Mouse (Mus musculus) adrenal gland, postnatal 36 days (tissue): ENCODE measurements at regions not wholly inside any gene's neighbourhood (a gene's known extent, or its start where the extent isn't known, plus 50 kb on each side); places are given as distances from the start of the nearest gene placed in this dataset.
A peak's percentile ranks its signal among the peaks of the same experiment; 100 is the strongest.

Experiments used
- DNase-seq, 2 experiments: peaks; one replicate each; pipeline ENCODE4 v3.0.0; 2021; ENCODE audit warnings: mixed read lengths in 1 of 2

GRCm38 (mm10) chr14:68973636-68974101, 320.4 kb downstream of the Synb start:
- DNase-seq = no peak

GRCm38 (mm10) chr14:68966758-68967157, 327.3 kb downstream of the Synb start:
- peak; percentile 74 to 75 for DNase-seq

- DNase-seq = peak in 1 of 2 experiments; percentile 41
Measured at GRCm38 (mm10) chr14:68954577-68955460, 339.3 kb downstream of the Synb start.

- DNase-seq = no peak
Measured at GRCm38 (mm10) chr14:68945906-68946305, 348.2 kb downstream of the Synb start.

GRCm38 (mm10) chr14:68945434-68945833, 348.7 kb downstream of the Synb start:
- no peak for DNase-seq

GRCm38 (mm10) chr14:68941759-68942158, 352.3 kb downstream of the Synb start:
- DNase-seq = no peak

GRCm38 (mm10) chr14:68941132-68941690, 352.9 kb downstream of the Synb start:
- no peak for DNase-seq

GRCm38 (mm10) chr14:68935303-68935662, 358.8 kb downstream of the Synb start:
- DNase-seq = no peak

GRCm38 (mm10) chr14:68934611-68935302, 359.3 kb downstream of the Synb start:
- DNase-seq = peak in 1 of 2 experiments; percentile 2

- no peak for DNase-seq
Measured at GRCm38 (mm10) chr14:68927814-68928213, 366.3 kb downstream of the Synb start.

- DNase-seq = no peak
Measured at GRCm38 (mm10) chr14:68923054-68923453, 371.0 kb downstream of the Synb start.

- no peak for DNase-seq
Measured at GRCm38 (mm10) chr14:68922035-68922434, 372.1 kb downstream of the Synb start.

GRCm38 (mm10) chr14:68918526-68919045, 375.5 kb downstream of the Synb start:
- no peak for DNase-seq

GRCm38 (mm10) chr14:68899921-68900320, 394.2 kb downstream of the Synb start:
- DNase-seq = no peak

GRCm38 (mm10) chr14:68877171-68877570, 416.9 kb downstream of the Synb start:
- DNase-seq = no peak

GRCm38 (mm10) chr14:68861071-68861470, 433.0 kb downstream of the Synb start:
- no peak for DNase-seq

GRCm38 (mm10) chr14:68857948-68858347, 436.2 kb downstream of the Synb start:
- no peak for DNase-seq

GRCm38 (mm10) chr14:68848506-68848905, 445.6 kb downstream of the Synb start:
- no peak for DNase-seq

- DNase-seq = no peak
Measured at GRCm38 (mm10) chr14:68847609-68848008, 446.5 kb downstream of the Synb start.

- no peak for DNase-seq
Measured at GRCm38 (mm10) chr14:68820241-68820640, 473.9 kb downstream of the Synb start.

- peak in 1 of 2 experiments; percentile 8 for DNase-seq
Measured at GRCm38 (mm10) chr14:68808976-68809375, 485.1 kb downstream of the Synb start.

- no peak for DNase-seq
Measured at GRCm38 (mm10) chr14:68807918-68808317, 486.2 kb downstream of the Synb start.

- DNase-seq = no peak
Measured at GRCm38 (mm10) chr14:68806646-68807045, 487.5 kb downstream of the Synb start.
